Mouse (Mus musculus) neural tube, embryonic 14.5 days (tissue): Measurements from ENCODE around the gene Gm10198. TPM values are rescaled to one million over a fixed set of nuclear protein-coding genes. Genes with fewer than 3 reads are reported as not detected.

Experiments
- ATAC-seq: fragments of 200-750 bp; cut with Nextera tagmentation; 2 replicates; pipeline ENCODE4 v1.8.0; 2017; ENCODE audit warnings: low read depth, mild to moderate bottlenecking, moderate TSS enrichment, moderate library complexity
- H3K27ac ChIP-seq: fragments of 300-500 bp; sonication (generic); 2 replicates; pipeline ENCODE4 v1.5.1; 2014; ENCODE audit warnings: low read depth, mild to moderate bottlenecking, control low read depth, low read length, moderate library complexity, mixed read lengths
- H3K27me3 ChIP-seq: fragments of 300-500 bp; sonication (generic); 2 replicates; pipeline ENCODE4 v1.6.1; 2014; ENCODE audit warnings: low read length; ENCODE audit not compliant: control insufficient read depth, insufficient read depth
- H3K36me3 ChIP-seq: fragments of 300-500 bp; sonication (generic); 2 replicates; pipeline ENCODE4 v1.6.1; 2014; ENCODE audit warnings: low read length, mixed read lengths; ENCODE audit not compliant: control insufficient read depth, insufficient read depth
- H3K4me1 ChIP-seq: fragments of 300-500 bp; sonication (generic); 2 replicates; pipeline ENCODE4 v1.6.1; 2014; ENCODE audit warnings: low read length; ENCODE audit not compliant: control insufficient read depth, insufficient read depth
- H3K4me2 ChIP-seq: fragments of 300-500 bp; sonication (generic); 2 replicates; pipeline ENCODE4 v1.6.1; 2014; ENCODE audit warnings: mild to moderate bottlenecking, low read depth, low read length, control low read depth
- H3K4me3 ChIP-seq: fragments of 300-500 bp; sonication (generic); 2 replicates; pipeline ENCODE4 v1.5.1; 2014; ENCODE audit warnings: low read depth, low read length, control low read depth, mixed read lengths
- H3K9ac ChIP-seq: fragments of 300-500 bp; sonication (generic); replicated peaks from 2 replicates; pipeline ENCODE4 v1.6.1; 2014; ENCODE audit warnings: low read depth, mild to moderate bottlenecking, control low read depth, low read length, mixed read lengths
- H3K9me3 ChIP-seq: fragments of 300-500 bp; sonication (generic); 2 replicates; pipeline ENCODE4 v1.6.1; 2016; ENCODE audit warnings: low read length; ENCODE audit not compliant: control insufficient read depth
- WGBS: fragments of 180-500 bp; shearing (Covaris S2); extraction: QIAGEN DNeasy Blood & Tissue Kit; methylation state at CpG from one replicate; pipeline ENCODE4 v1.1.7; 2014; 5-methylcytosine and 5-hydroxymethylcytosine counted together
- polyA plus RNA-seq: library from polyadenylated mRNA; unstranded; fragments of >200 nt; fragmentation: Nextera tagmentation; extraction: Ambion mirVana; gene quantifications from 2 replicates; pipeline ENCODE4 v1.2.1, GENCODE M21; 2014

Gene Gm10198
- polyA plus RNA-seq, 1 experiment from 2014 or later: not detected

GRCm38 (mm10) chr13:111623112-111623511 lies 30.5 kb downstream of the Gm10198 start:
- Histone ChIP-seq H3K9ac (no peak overlapping the region), H3K4me1 (no peaks in the 10 kb centered on the region), H3K27me3 (no peaks in the 10 kb centered on the region), H3K4me2 (no peak overlapping the region), H3K36me3 (no peaks in the 10 kb centered on the region), H3K27ac (no peak overlapping the region), H3K9me3 (no peaks in the 10 kb centered on the region), H3K4me3 (no peak overlapping the region)
- 89% methylated on average over 7 of the region's 7 CpGs for WGBS
- no peak for ATAC-seq

GRCm38 (mm10) chr13:111624115-111624514 lies 31.5 kb downstream of the Gm10198 start:
- H3K4me1 ChIP-seq: no peaks in the 10 kb centered on the region
- H3K36me3 ChIP-seq: no peaks in the 10 kb centered on the region
- 59% methylated on average over 6 of the region's 6 CpGs for WGBS
- no peak overlapping the region for H3K27ac ChIP-seq
- ATAC-seq: no peak
- H3K4me2 ChIP-seq: no peak overlapping the region
- H3K4me3 ChIP-seq: no peak overlapping the region
- no peak overlapping the region for H3K9ac ChIP-seq
- no peaks in the 10 kb centered on the region for H3K27me3 ChIP-seq
- no peaks in the 10 kb centered on the region for H3K9me3 ChIP-seq

GRCm38 (mm10) chr13:111634163-111635160 lies 41.9 kb downstream of the Gm10198 start:
- no peak for ATAC-seq
- no peaks in the 10 kb centered on the region for H3K4me1 ChIP-seq
- no peak overlapping the region for H3K9ac ChIP-seq
- H3K27me3 ChIP-seq: no peaks in the 10 kb centered on the region
- H3K36me3 ChIP-seq: no peaks in the 10 kb centered on the region
- WGBS: 91% methylated on average over 16 of the region's 16 CpGs
- H3K4me3 ChIP-seq: no peak overlapping the region
- H3K4me2 ChIP-seq: no peak overlapping the region
- H3K27ac ChIP-seq: no peak overlapping the region
- H3K9me3 ChIP-seq: no peaks in the 10 kb centered on the region

GRCm38 (mm10) chr13:111640319-111640718 lies 47.7 kb downstream of the Gm10198 start:
- Histone ChIP-seq H3K9ac (no peak overlapping the region), H3K27ac (no peak overlapping the region), H3K4me2 (no peak overlapping the region), H3K4me1 (no peaks in the 10 kb centered on the region), H3K4me3 (no peak overlapping the region), H3K9me3 (no peaks in the 10 kb centered on the region), H3K36me3 (no peaks in the 10 kb centered on the region), H3K27me3 (no peaks in the 10 kb centered on the region)
- ATAC-seq: no peak
- WGBS: 87% methylated on average over 6 of the region's 6 CpGs

Other genes with a start within 250 kb of the Gm10198 start
- gene Gpbp1, start 102.7 kb upstream of the Gm10198 start, polyA plus RNA-seq: 97.9 and 112 TPM in 2 replicates
- not detected in 2 replicates for gene Gm49496, start 42.8 kb upstream of the Gm10198 start, polyA plus RNA-seq
- gene Mier3, start 88.2 kb downstream of the Gm10198 start, polyA plus RNA-seq: 26.1 and 27.7 TPM in 2 replicates
- gene Map3k1, start 216.2 kb downstream of the Gm10198 start, polyA plus RNA-seq: 14.8 and 16.4 TPM in 2 replicates